Mouse (Mus musculus): Measurements from ENCODE around the gene Tmem108. TPM values are rescaled to one million over a fixed set of nuclear protein-coding genes. Genes with fewer than 3 reads are reported as not detected.
A peak's percentile ranks its signal among the peaks of the same experiment; 100 is the strongest.

The Tmem108 gene
- polyA plus RNA-seq, 1 experiment from 2014 or later: 13.3 TPM

- H3K27ac ChIP-seq: no peak overlapping the region
Measured at GRCm38 (mm10) chr9:103622988-103623387, 138.6 kb downstream of the Tmem108 start.

GRCm38 (mm10) chr9:103621870-103622269 lies 139.8 kb downstream of the Tmem108 start:
- whole genome bisulfite sequencing: 70% methylated on average over 2 of the region's 2 CpGs
- H3K4me3 ChIP-seq: no peak overlapping the region

More at GRCm38 (mm10) chr9:103622988-103623387, 138.6 kb downstream of the Tmem108 start:
- Histone ChIP-seq H3K9me3 (no peaks in the 10 kb centered on the region), H3K4me3 (no peak overlapping the region), H3K27me3 (no peaks in the 10 kb centered on the region), H3K36me3 (no peaks in the 10 kb centered on the region), H3K4me1 (no peaks in the 10 kb centered on the region), H3K9ac (no peak overlapping the region), H3K4me2 (no peak overlapping the region)
- ATAC-seq (ENCODE audit: borderline replicate concordance, extremely low read depth, low FRiP score, low TSS enrichment): no peak
- WGBS: 86% methylated on average over 5 of the region's 5 CpGs

GRCm38 (mm10) chr9:103620517-103621212 lies 141.0 kb downstream of the Tmem108 start:
- H3K27me3 ChIP-seq: no peaks in the 10 kb centered on the region
- H3K9ac ChIP-seq: no peak overlapping the region
- 83% methylated on average over 8 of the region's 8 CpGs for WGBS
- no peak overlapping the region for H3K4me3 ChIP-seq
- no peak for ATAC-seq (ENCODE audit: borderline replicate concordance, extremely low read depth, low FRiP score, low TSS enrichment)
- H3K4me1 ChIP-seq: no peaks in the 10 kb centered on the region
- H3K36me3 ChIP-seq: no peaks in the 10 kb centered on the region
- no peak overlapping the region for H3K4me2 ChIP-seq
- no peak overlapping the region for H3K27ac ChIP-seq
- H3K9me3 ChIP-seq: no peaks in the 10 kb centered on the region

More at GRCm38 (mm10) chr9:103621870-103622269, 139.8 kb downstream of the Tmem108 start:
- Histone ChIP-seq H3K4me2 (no peak overlapping the region), H3K27ac (no peak overlapping the region), H3K9ac (no peak overlapping the region), H3K36me3 (no peaks in the 10 kb centered on the region), H3K9me3 (no peaks in the 10 kb centered on the region), H3K27me3 (no peaks in the 10 kb centered on the region), H3K4me1 (no peaks in the 10 kb centered on the region)
- no peak for ATAC-seq (ENCODE audit: borderline replicate concordance, extremely low read depth, low FRiP score, low TSS enrichment)

- H3K9ac ChIP-seq: no peak overlapping the region
- H3K27me3 ChIP-seq: no peaks in the 10 kb centered on the region
- H3K9me3 ChIP-seq: no peaks in the 10 kb centered on the region
- H3K27ac ChIP-seq: no peak overlapping the region
- WGBS: 75% methylated on average over 4 of the region's 4 CpGs
- no peaks in the 10 kb centered on the region for H3K4me1 ChIP-seq
- no peak for ATAC-seq (ENCODE audit: borderline replicate concordance, extremely low read depth, low FRiP score, low TSS enrichment)
- H3K4me3 ChIP-seq: no peak overlapping the region
- no peaks in the 10 kb centered on the region for H3K36me3 ChIP-seq
- H3K4me2 ChIP-seq: no peak overlapping the region
Measured at GRCm38 (mm10) chr9:103614260-103614659, 147.4 kb downstream of the Tmem108 start.

- Histone ChIP-seq H3K36me3 (no peaks in the 10 kb centered on the region), H3K9ac (no peak overlapping the region), H3K4me1 (no peaks in the 10 kb centered on the region), H3K4me2 (no peak overlapping the region), H3K4me3 (no peak overlapping the region), H3K27ac (no peak overlapping the region), H3K27me3 (no peaks in the 10 kb centered on the region), H3K9me3 (no peaks in the 10 kb centered on the region)
- no peak for ATAC-seq (ENCODE audit: borderline replicate concordance, extremely low read depth, low FRiP score, low TSS enrichment)
- 83% methylated on average over 13 of the region's 13 CpGs for WGBS
Measured at GRCm38 (mm10) chr9:103608161-103609058, 153.2 kb downstream of the Tmem108 start.

- 62% methylated on average over 1 of the region's 1 CpGs for WGBS
- H3K4me3 ChIP-seq: no peak overlapping the region
- H3K9ac ChIP-seq: no peak overlapping the region
- no peak for ATAC-seq (ENCODE audit: borderline replicate concordance, extremely low read depth, low FRiP score, low TSS enrichment)
- H3K27me3 ChIP-seq: no peaks in the 10 kb centered on the region
- no peak overlapping the region for H3K4me2 ChIP-seq
- no peak overlapping the region for H3K27ac ChIP-seq
- no peaks in the 10 kb centered on the region for H3K4me1 ChIP-seq
- H3K36me3 ChIP-seq: no peaks in the 10 kb centered on the region
- H3K9me3 ChIP-seq: no peaks in the 10 kb centered on the region
Measured at GRCm38 (mm10) chr9:103606056-103606455, 155.6 kb downstream of the Tmem108 start.

GRCm38 (mm10) chr9:103603792-103604191 lies 157.8 kb downstream of the Tmem108 start:
- Histone ChIP-seq H3K9ac (no peak overlapping the region), H3K4me3 (no peak overlapping the region), H3K4me2 (no peak overlapping the region), H3K36me3 (no peaks in the 10 kb centered on the region), H3K9me3 (no peaks in the 10 kb centered on the region), H3K4me1 (no peaks in the 10 kb centered on the region), H3K27ac (no peak overlapping the region), H3K27me3 (no peaks in the 10 kb centered on the region)
- no peak for ATAC-seq (ENCODE audit: borderline replicate concordance, extremely low read depth, low FRiP score, low TSS enrichment)
- 58% methylated on average over 6 of the region's 6 CpGs for WGBS

- Histone ChIP-seq H3K4me3 (no peak overlapping the region), H3K27me3 (no peaks in the 10 kb centered on the region), H3K9me3 (no peaks in the 10 kb centered on the region), H3K27ac (no peak overlapping the region), H3K4me1 (no peaks in the 10 kb centered on the region), H3K36me3 (no peaks in the 10 kb centered on the region), H3K4me2 (no peak overlapping the region), H3K9ac (no peak overlapping the region)
- no peak for ATAC-seq (ENCODE audit: borderline replicate concordance, extremely low read depth, low FRiP score, low TSS enrichment)
- 71% methylated on average over 4 of the region's 4 CpGs for WGBS
Measured at GRCm38 (mm10) chr9:103601878-103602277, 159.8 kb downstream of the Tmem108 start.

GRCm38 (mm10) chr9:103600834-103601233 lies 160.8 kb downstream of the Tmem108 start:
- Histone ChIP-seq H3K9me3 (no peaks in the 10 kb centered on the region), H3K27me3 (no peaks in the 10 kb centered on the region), H3K4me1 (no peaks in the 10 kb centered on the region), H3K9ac (no peak overlapping the region), H3K4me3 (no peak overlapping the region), H3K36me3 (no peaks in the 10 kb centered on the region), H3K4me2 (no peak overlapping the region), H3K27ac (no peak overlapping the region)
- no peak for ATAC-seq (ENCODE audit: borderline replicate concordance, extremely low read depth, low FRiP score, low TSS enrichment)
- 56% methylated on average over 3 of the region's 3 CpGs for WGBS

GRCm38 (mm10) chr9:103599908-103600307 lies 161.7 kb downstream of the Tmem108 start:
- H3K9ac ChIP-seq: no peak overlapping the region
- WGBS: 82% methylated on average over 3 of the region's 3 CpGs
- H3K27ac ChIP-seq: no peak overlapping the region
- no peak overlapping the region for H3K4me2 ChIP-seq
- no peaks in the 10 kb centered on the region for H3K9me3 ChIP-seq
- no peaks in the 10 kb centered on the region for H3K27me3 ChIP-seq
- H3K4me1 ChIP-seq: no peaks in the 10 kb centered on the region
- no peaks in the 10 kb centered on the region for H3K36me3 ChIP-seq
- no peak overlapping the region for H3K4me3 ChIP-seq
- no peak for ATAC-seq (ENCODE audit: borderline replicate concordance, extremely low read depth, low FRiP score, low TSS enrichment)

- no peak overlapping the region for H3K27ac ChIP-seq
- WGBS: 56% methylated on average over 2 of the region's 2 CpGs
- no peak overlapping the region for H3K4me3 ChIP-seq
- no peak overlapping the region for H3K9ac ChIP-seq
- no peaks in the 10 kb centered on the region for H3K9me3 ChIP-seq
- H3K27me3 ChIP-seq: no peaks in the 10 kb centered on the region
- no peaks in the 10 kb centered on the region for H3K4me1 ChIP-seq
- no peaks in the 10 kb centered on the region for H3K36me3 ChIP-seq
- peak; percentile 74 for ATAC-seq (ENCODE audit: borderline replicate concordance, extremely low read depth, low FRiP score, low TSS enrichment)
- H3K4me2 ChIP-seq: no peak overlapping the region
Measured at GRCm38 (mm10) chr9:103597861-103598260, 163.8 kb downstream of the Tmem108 start.

- no peak overlapping the region for H3K27ac ChIP-seq
- no peaks in the 10 kb centered on the region for H3K27me3 ChIP-seq
- no peaks in the 10 kb centered on the region for H3K4me1 ChIP-seq
- no peak overlapping the region for H3K4me2 ChIP-seq
- no peaks in the 10 kb centered on the region for H3K9me3 ChIP-seq
- WGBS: 55% methylated on average over 6 of the region's 6 CpGs
- H3K4me3 ChIP-seq: no peak overlapping the region
- ATAC-seq (ENCODE audit: borderline replicate concordance, extremely low read depth, low FRiP score, low TSS enrichment): no peak
- no peaks in the 10 kb centered on the region for H3K36me3 ChIP-seq
- no peak overlapping the region for H3K9ac ChIP-seq
Measured at GRCm38 (mm10) chr9:103595190-103595837, 166.3 kb downstream of the Tmem108 start.
